Mouse (Mus musculus) forebrain, embryonic 13.5 days (tissue): ENCODE results near the gene Gtf2ird1. TPM values are rescaled to one million over a fixed set of nuclear protein-coding genes. Genes with fewer than 3 reads are reported as not detected.

Experiments used
- ATAC-seq: fragments of 200-750 bp; cut with Nextera tagmentation; 2 replicates; pipeline ENCODE4 v1.8.0; 2017
- H3K27ac ChIP-seq: fragments of 300-500 bp; sonication (generic); 2 replicates; pipeline ENCODE4 v1.5.1; 2015; ENCODE audit warnings: inconsistent platforms, mild to moderate bottlenecking, moderate library complexity
- H3K27me3 ChIP-seq: fragments of 300-500 bp; sonication (generic); 2 replicates; pipeline ENCODE4 v1.6.1; 2015; ENCODE audit warnings: mild to moderate bottlenecking, inconsistent platforms
- H3K36me3 ChIP-seq: fragments of 300-500 bp; sonication (generic); 2 replicates; pipeline ENCODE4 v1.6.1; 2015; ENCODE audit warnings: mild to moderate bottlenecking, inconsistent platforms; ENCODE audit not compliant: poor library complexity, severe bottlenecking
- H3K4me1 ChIP-seq: fragments of 300-500 bp; sonication (generic); 2 replicates; pipeline ENCODE4 v1.6.1; 2015; ENCODE audit warnings: inconsistent platforms
- H3K4me2 ChIP-seq: fragments of 300-500 bp; sonication (generic); 2 replicates; pipeline ENCODE4 v1.6.1; 2015; ENCODE audit warnings: inconsistent platforms, mild to moderate bottlenecking, moderate library complexity
- H3K4me3 ChIP-seq: fragments of 300-500 bp; sonication (generic); 2 replicates; pipeline ENCODE4 v1.5.1; 2015; ENCODE audit warnings: mild to moderate bottlenecking, inconsistent platforms
- H3K9ac ChIP-seq: fragments of 300-500 bp; sonication (generic); 2 replicates; pipeline ENCODE4 v1.6.1; 2015; ENCODE audit warnings: mild to moderate bottlenecking, inconsistent platforms
- H3K9me3 ChIP-seq: fragments of 300-500 bp; sonication (generic); replicated peaks from 2 replicates; pipeline ENCODE4 v1.6.1; 2016; ENCODE audit warnings: inconsistent platforms
- WGBS: fragments of 180-500 bp; shearing (Covaris S2); methylation state at CpG from one replicate; pipeline ENCODE4 v1.1.7; 2015; 5-methylcytosine and 5-hydroxymethylcytosine counted together
- polyA plus RNA-seq: library from polyadenylated mRNA; unstranded; fragments of >200 nt; fragmentation: Nextera tagmentation; extraction: Ambion mirVana; gene quantifications from 2 replicates; pipeline ENCODE4 v1.2.1, GENCODE M21; 2015

Gene Gtf2ird1
- polyA plus RNA-seq, 1 experiment from 2014 or later: 72.9 TPM

DNA sequence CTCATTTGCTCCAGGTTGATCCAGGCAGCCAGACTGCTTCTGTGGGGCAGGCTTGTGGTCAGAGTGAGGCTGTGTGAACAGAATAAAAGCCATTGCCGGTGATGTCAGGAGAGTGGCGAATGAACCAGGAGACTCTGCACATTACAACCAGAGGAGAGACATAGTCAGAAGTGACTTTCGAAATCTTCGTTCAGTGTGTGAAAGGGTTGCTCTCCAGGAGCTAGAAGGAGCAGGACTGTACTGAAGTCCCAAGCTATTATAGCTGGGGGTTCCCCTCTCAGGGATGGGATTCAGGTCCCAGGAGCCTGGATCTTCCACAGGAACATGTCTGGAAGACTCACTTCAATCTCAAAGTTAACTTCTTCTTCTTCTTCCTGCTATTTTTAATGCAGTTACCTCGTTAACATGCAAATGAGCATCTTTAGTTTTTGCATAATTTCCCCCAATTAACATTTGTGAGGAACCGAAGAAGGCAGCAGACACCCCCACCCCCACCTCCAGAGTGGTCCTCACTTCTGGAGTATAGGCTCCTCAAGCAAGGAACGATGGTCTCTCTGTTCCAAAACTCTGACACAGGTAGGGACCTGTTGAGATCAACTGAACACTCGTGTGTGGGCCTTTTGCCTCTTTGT is 14.1 kb upstream of the Gtf2ird1 start:
- Histone ChIP-seq H3K4me3 (no peak overlapping the region), H3K4me1 (peaks cover 14% of the 10 kb centered on the region), H3K27ac (no peak overlapping the region), H3K36me3 (no peaks in the 10 kb centered on the region), H3K27me3 (no peaks in the 10 kb centered on the region), H3K4me2 (no peak overlapping the region), H3K9ac (no peak overlapping the region), H3K9me3 (no peaks in the 10 kb centered on the region)
- WGBS: 71% methylated on average over 8 of the region's 8 CpGs
- no peak for ATAC-seq

GRCm38 (mm10) chr5:134469559-134470150 is 13.1 kb upstream of the Gtf2ird1 start:
- WGBS: 85% methylated on average over 7 of the region's 7 CpGs
- Histone ChIP-seq H3K36me3 (no peaks in the 10 kb centered on the region), H3K27me3 (no peaks in the 10 kb centered on the region), H3K4me2 (no peak overlapping the region), H3K9ac (no peak overlapping the region), H3K9me3 (no peaks in the 10 kb centered on the region), H3K4me1 (peaks cover 14% of the 10 kb centered on the region), H3K27ac (no peak overlapping the region), H3K4me3 (no peak overlapping the region)
- no peak for ATAC-seq

DNA sequence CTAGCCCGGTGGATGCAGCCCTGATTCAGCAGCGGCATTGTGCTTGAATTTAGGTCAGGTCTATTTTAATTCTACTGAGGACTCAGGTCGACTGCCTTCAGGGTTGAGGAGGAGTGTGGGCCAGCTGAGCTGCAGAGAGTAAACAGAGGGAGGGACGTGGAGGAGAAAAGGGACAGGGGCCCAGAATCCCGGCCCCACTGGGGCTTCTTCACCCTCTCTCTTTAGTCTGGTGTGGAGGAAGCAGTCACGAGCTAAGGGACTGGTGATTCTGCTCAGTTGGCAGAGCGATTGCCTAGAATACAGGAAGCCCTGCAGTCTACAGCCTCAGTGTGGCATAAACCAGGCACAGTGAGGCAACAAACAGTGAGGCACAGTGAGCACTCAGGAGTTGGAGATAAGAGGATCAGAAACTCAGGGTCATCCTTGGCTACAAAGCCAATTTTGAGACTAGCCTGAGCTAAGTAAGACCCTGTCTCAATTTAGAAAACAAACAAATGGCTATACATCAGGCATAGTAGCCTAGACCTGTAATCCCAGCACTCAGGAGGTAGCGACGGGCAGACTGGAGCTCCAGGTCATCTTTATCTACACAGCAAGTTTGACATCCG is 11.7 kb upstream of the Gtf2ird1 start:
- WGBS: 71% methylated on average over 10 of the region's 10 CpGs
- H3K4me3 ChIP-seq: no peak overlapping the region

GRCm38 (mm10) chr5:134467030-134467549 is 10.6 kb upstream of the Gtf2ird1 start:
- Histone ChIP-seq H3K9me3 (no peaks in the 10 kb centered on the region), H3K36me3 (no peaks in the 10 kb centered on the region), H3K27me3 (no peaks in the 10 kb centered on the region), H3K4me2 (no peak overlapping the region), H3K4me1 (peaks cover 14% of the 10 kb centered on the region), H3K9ac (0 out of 2 replicates have a peak overlapping the region, but pooled peaks have one; percentile 26), H3K4me3 (no peak overlapping the region), H3K27ac (peak overlapping the region; percentile 72)
- ATAC-seq: 0 out of 2 replicates have a peak, but pooled peaks have one; percentile 33
- WGBS: 54% methylated on average over 8 of the region's 8 CpGs

More for the DNA sequence above, 11.7 kb upstream of the Gtf2ird1 start:
- Histone ChIP-seq H3K4me1 (peaks cover 14% of the 10 kb centered on the region), H3K9me3 (no peaks in the 10 kb centered on the region), H3K27ac (no peak overlapping the region), H3K9ac (no peak overlapping the region), H3K4me2 (no peak overlapping the region), H3K36me3 (no peaks in the 10 kb centered on the region), H3K27me3 (no peaks in the 10 kb centered on the region)
- ATAC-seq: no peak

DNA sequence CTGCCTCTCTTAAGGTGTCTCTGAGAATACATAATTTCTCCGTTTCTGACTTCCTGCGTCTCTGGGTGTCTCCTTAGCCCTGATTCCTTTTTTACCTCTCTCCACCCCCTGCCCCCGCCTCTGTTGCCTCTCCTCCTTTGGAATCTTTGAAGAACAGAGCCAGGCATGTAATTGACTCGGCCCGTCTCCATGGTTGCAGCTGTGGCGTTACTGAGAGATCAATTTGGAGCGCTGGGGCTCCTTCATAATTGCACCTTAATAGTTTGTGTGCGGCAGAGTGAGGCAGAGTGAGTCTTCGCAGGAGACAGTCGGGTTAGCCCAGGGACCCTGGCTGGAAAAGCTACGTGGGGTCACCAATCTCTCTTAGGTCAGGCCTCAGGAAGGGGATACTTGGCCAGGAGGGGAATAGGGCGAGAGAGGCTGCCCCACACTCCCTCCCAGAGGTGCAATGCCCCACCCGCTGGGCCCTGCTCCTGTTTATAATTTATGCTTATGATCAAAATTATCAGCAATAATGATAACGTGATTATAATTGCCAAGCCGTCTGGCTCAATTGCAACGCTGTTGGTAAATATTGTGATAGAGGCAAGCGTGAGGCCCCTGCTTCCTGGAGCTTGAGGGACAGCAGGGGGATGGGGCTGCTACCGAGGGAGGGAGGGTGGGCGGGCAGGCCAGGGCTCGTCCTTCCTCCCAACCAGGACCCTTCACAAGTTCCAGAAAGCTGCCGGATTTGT is 9.9 kb upstream of the Gtf2ird1 start:
- WGBS: 10% methylated on average over 21 of the region's 21 CpGs
- peak overlapping the region; percentile 72 for H3K27ac ChIP-seq
- H3K4me2 ChIP-seq: peak overlapping the region; percentile 38
- ATAC-seq: peak; percentile 62
- no peaks in the 10 kb centered on the region for H3K36me3 ChIP-seq
- H3K4me1 ChIP-seq: peaks cover 14% of the 10 kb centered on the region
- no peaks in the 10 kb centered on the region for H3K27me3 ChIP-seq
- no peaks in the 10 kb centered on the region for H3K9me3 ChIP-seq
- H3K4me3 ChIP-seq: no peak overlapping the region
- H3K9ac ChIP-seq: 0 out of 2 replicates have a peak overlapping the region, but pooled peaks have one; percentile 26

DNA sequence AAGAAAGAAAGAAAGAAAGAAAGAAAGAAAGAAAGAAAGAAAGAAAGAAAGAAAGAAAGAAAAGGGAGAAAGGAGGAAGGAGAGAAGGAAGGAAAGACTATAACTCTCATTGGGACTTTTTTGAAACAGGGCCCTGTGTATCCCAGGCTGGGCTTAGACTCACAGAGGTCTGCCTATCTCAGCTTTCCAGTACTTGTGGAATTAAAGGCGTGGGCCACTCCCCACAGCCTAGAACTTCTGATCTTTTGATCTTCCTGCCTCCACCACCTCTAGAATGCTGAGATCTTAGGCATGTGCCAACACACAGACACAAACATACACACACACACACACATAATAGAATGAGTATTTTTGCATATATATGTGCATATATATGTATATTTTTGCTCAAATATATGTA is 8.7 kb upstream of the Gtf2ird1 start:
- peaks cover 14% of the 10 kb centered on the region for H3K4me1 ChIP-seq
- 100% methylated on average over 1 of the region's 1 CpGs for WGBS
- ATAC-seq: no peak

GRCm38 (mm10) chr5:134464225-134464624 is 7.7 kb upstream of the Gtf2ird1 start:
- Histone ChIP-seq H3K9ac (no peak overlapping the region), H3K4me2 (no peak overlapping the region), H3K27me3 (no peaks in the 10 kb centered on the region), H3K27ac (no peak overlapping the region), H3K4me3 (no peak overlapping the region), H3K36me3 (no peaks in the 10 kb centered on the region), H3K9me3 (no peaks in the 10 kb centered on the region), H3K4me1 (peaks cover 14% of the 10 kb centered on the region)
- 88% methylated on average over 5 of the region's 5 CpGs for WGBS
- no peak for ATAC-seq

More for the DNA sequence above, 8.7 kb upstream of the Gtf2ird1 start:
- Histone ChIP-seq H3K4me2 (no peak overlapping the region), H3K36me3 (no peaks in the 10 kb centered on the region), H3K4me3 (no peak overlapping the region), H3K9me3 (no peaks in the 10 kb centered on the region), H3K27me3 (no peaks in the 10 kb centered on the region), H3K27ac (no peak overlapping the region), H3K9ac (no peak overlapping the region)

- no peaks in the 10 kb centered on the region for H3K36me3 ChIP-seq
- no peaks in the 10 kb centered on the region for H3K9me3 ChIP-seq
- H3K4me3 ChIP-seq: no peak overlapping the region
- H3K4me2 ChIP-seq: no peak overlapping the region
- no peak overlapping the region for H3K27ac ChIP-seq
- H3K27me3 ChIP-seq: no peaks in the 10 kb centered on the region
- 83% methylated on average over 8 of the region's 8 CpGs for WGBS
- peaks cover 14% of the 10 kb centered on the region for H3K4me1 ChIP-seq
- H3K9ac ChIP-seq: no peak overlapping the region
- no peak for ATAC-seq
Observed at GRCm38 (mm10) chr5:134462731-134463130, 6.2 kb upstream of the Gtf2ird1 start.

DNA sequence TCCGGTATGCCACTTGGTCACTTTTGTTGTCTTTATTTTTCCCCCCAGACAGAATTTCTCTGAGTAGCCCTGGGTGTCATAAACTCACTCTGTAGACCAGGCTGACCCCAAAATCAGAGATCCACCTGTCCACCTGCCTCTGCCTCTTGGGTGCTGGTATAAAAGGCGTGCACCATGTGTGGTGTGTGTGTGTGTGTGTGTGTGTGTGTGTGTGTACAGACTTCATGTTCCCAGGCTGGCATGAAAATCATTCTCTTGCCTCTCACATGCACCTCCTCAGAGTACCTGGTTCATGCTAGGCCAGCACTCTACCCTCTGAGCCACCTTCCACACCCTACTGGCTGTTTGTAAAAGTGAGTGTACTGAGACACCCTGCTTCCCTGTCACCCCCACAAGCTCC is 5.8 kb upstream of the Gtf2ird1 start:
- Histone ChIP-seq H3K9me3 (no peaks in the 10 kb centered on the region), H3K4me3 (no peak overlapping the region), H3K4me2 (no peak overlapping the region), H3K27me3 (no peaks in the 10 kb centered on the region), H3K27ac (no peak overlapping the region), H3K36me3 (no peaks in the 10 kb centered on the region), H3K4me1 (peaks cover 14% of the 10 kb centered on the region), H3K9ac (no peak overlapping the region)
- no peak for ATAC-seq
- WGBS: 82% methylated on average over 2 of the region's 2 CpGs

GRCm38 (mm10) chr5:134460546-134460945 is 4.0 kb upstream of the Gtf2ird1 start:
- Histone ChIP-seq H3K27me3 (no peaks in the 10 kb centered on the region), H3K4me3 (no peak overlapping the region), H3K4me1 (peaks cover under 1% of the 10 kb centered on the region; the same call in 1 of the 2 replicates), H3K4me2 (no peak overlapping the region), H3K9me3 (no peaks in the 10 kb centered on the region), H3K36me3 (no peaks in the 10 kb centered on the region), H3K27ac (no peak overlapping the region), H3K9ac (no peak overlapping the region)
- 98% methylated on average over 4 of the region's 4 CpGs for WGBS
- ATAC-seq: no peak

DNA sequence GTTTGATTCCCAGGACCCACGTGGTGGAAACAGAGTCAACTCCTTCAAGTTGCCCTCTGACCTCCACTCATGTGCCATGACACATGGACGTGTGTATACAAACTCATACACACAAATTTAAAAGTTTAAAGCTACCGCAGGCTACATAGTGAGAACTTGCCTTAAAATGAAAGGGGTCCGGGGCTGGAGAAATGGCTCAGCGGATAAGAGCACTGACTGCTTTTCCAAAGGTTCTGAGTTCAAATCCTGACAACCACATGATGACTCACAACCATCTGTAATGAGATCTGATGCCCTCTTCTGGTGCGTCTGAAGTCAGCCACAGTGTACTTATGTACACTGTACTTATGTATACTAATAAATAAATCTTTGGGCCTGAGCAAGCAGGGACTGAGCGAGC is 2.6 kb upstream of the Gtf2ird1 start:
- H3K4me3 ChIP-seq: no peak overlapping the region
- no peaks in the 10 kb centered on the region for H3K36me3 ChIP-seq
- H3K9me3 ChIP-seq: no peaks in the 10 kb centered on the region
- 88% methylated on average over 7 of the region's 7 CpGs for WGBS
- no peak overlapping the region for H3K4me2 ChIP-seq
- no peak for ATAC-seq
- no peak overlapping the region for H3K27ac ChIP-seq
- no peaks in the 10 kb centered on the region for H3K27me3 ChIP-seq
- H3K4me1 ChIP-seq: peaks cover 15% of the 10 kb centered on the region
- H3K9ac ChIP-seq: no peak overlapping the region

DNA sequence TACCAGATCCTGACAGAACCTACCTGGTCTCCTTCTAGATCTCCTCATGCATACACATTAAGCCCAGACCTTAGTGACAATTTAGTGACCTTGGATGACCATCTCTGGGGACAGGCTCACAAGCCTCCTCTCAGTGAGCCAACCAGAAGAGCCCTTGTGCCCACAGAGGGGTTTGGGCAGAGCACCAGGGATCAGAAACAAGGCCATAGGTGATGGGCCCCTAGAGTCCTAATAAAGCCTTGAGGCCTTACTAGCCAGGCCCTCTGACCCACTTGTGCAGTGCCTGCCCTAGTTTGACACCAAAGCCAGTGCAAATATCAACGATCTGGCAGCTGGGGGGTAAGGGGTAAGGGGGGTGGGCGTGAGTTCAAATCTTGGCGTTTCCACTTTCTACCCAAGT is 1.9 kb upstream of the Gtf2ird1 start:
- Histone ChIP-seq H3K27ac (no peak overlapping the region), H3K4me1 (peaks cover 22% of the 10 kb centered on the region), H3K27me3 (no peaks in the 10 kb centered on the region), H3K4me3 (no peak overlapping the region), H3K4me2 (no peak overlapping the region), H3K9me3 (no peaks in the 10 kb centered on the region), H3K9ac (no peak overlapping the region), H3K36me3 (no peaks in the 10 kb centered on the region)
- ATAC-seq: no peak
- 89% methylated on average over 3 of the region's 3 CpGs for WGBS
